Mouse (Mus musculus) kidney, embryonic 14.5 days (tissue): ENCODE measurements around the gene Themis. TPM values are rescaled to one million over a fixed set of nuclear protein-coding genes. Genes with fewer than 3 reads are reported as not detected.

Experiments
- ATAC-seq: fragments of 200-750 bp; cut with Nextera tagmentation; 2 replicates; pipeline ENCODE4 v1.8.0; 2017; ENCODE audit warnings: moderate number of reproducible peaks, mild to moderate bottlenecking, moderate TSS enrichment, moderate library complexity; ENCODE audit not compliant: low FRiP score, low TSS enrichment
- H3K27ac ChIP-seq: fragments of 300-500 bp; sonication (generic); 2 replicates; pipeline ENCODE4 v1.5.1; 2014; ENCODE audit warnings: low read depth, mild to moderate bottlenecking, low read length, moderate library complexity, mixed read lengths
- H3K27me3 ChIP-seq: fragments of 300-500 bp; sonication (generic); 2 replicates; pipeline ENCODE4 v1.6.1; 2014; ENCODE audit warnings: mild to moderate bottlenecking, low read length; ENCODE audit not compliant: control insufficient read depth, insufficient read depth
- H3K36me3 ChIP-seq: fragments of 300-500 bp; sonication (generic); 2 replicates; pipeline ENCODE4 v1.6.1; 2014; ENCODE audit warnings: low read length, mixed read lengths; ENCODE audit not compliant: control insufficient read depth, insufficient read depth
- H3K4me1 ChIP-seq: fragments of 300-500 bp; sonication (generic); 2 replicates; pipeline ENCODE4 v1.6.1; 2014; ENCODE audit warnings: low read length, mixed read lengths; ENCODE audit not compliant: control insufficient read depth, insufficient read depth
- H3K4me2 ChIP-seq: fragments of 300-500 bp; sonication (generic); replicated peaks from 2 replicates; pipeline ENCODE4 v1.6.1; 2014; ENCODE audit warnings: low read depth, mild to moderate bottlenecking, low read length
- H3K4me3 ChIP-seq: fragments of 300-500 bp; sonication (generic); 2 replicates; pipeline ENCODE4 v1.5.1; 2014; ENCODE audit warnings: mild to moderate bottlenecking, low read length
- H3K9ac ChIP-seq: fragments of 300-500 bp; sonication (generic); 2 replicates; pipeline ENCODE4 v1.6.1; 2014; ENCODE audit warnings: low read depth, mild to moderate bottlenecking, low read length, moderate library complexity
- H3K9me3 ChIP-seq: fragments of 300-500 bp; sonication (generic); 2 replicates; pipeline ENCODE4 v1.6.1; 2016; ENCODE audit warnings: low read length; ENCODE audit not compliant: control insufficient read depth
- WGBS: fragments of 180-500 bp; shearing (Covaris S2); extraction: QIAGEN DNeasy Blood & Tissue Kit; methylation state at CpG from one replicate; pipeline ENCODE4 v1.1.7; 2014; 5-methylcytosine and 5-hydroxymethylcytosine counted together
- polyA plus RNA-seq: library from polyadenylated mRNA; unstranded; fragments of >200 nt; fragmentation: Nextera tagmentation; extraction: Ambion mirVana; gene quantifications from 2 replicates; pipeline ENCODE4 v1.2.1, GENCODE M21; 2014

Themis gene
- polyA plus RNA-seq, 1 experiment from 2014 or later = not detected

GRCm38 (mm10) chr10:28746426-28746825 is 78.3 kb downstream of the Themis start:
- Histone ChIP-seq H3K9me3 (no peaks in the 10 kb centered on the region), H3K9ac (no peak overlapping the region), H3K4me3 (no peak overlapping the region), H3K4me1 (no peaks in the 10 kb centered on the region), H3K27ac (no peak overlapping the region), H3K27me3 (no peaks in the 10 kb centered on the region), H3K4me2 (no peak overlapping the region), H3K36me3 (no peaks in the 10 kb centered on the region)
- ATAC-seq = no peak

- H3K27ac ChIP-seq = no peak overlapping the region
- no peaks in the 10 kb centered on the region for H3K36me3 ChIP-seq
- no peaks in the 10 kb centered on the region for H3K27me3 ChIP-seq
- H3K4me1 ChIP-seq = no peaks in the 10 kb centered on the region
- no peak overlapping the region for H3K4me2 ChIP-seq
- WGBS = 71% methylated on average over 2 of the region's 2 CpGs
- H3K4me3 ChIP-seq = no peak overlapping the region
- ATAC-seq = no peak
- no peak overlapping the region for H3K9ac ChIP-seq
- no peaks in the 10 kb centered on the region for H3K9me3 ChIP-seq
Measured at GRCm38 (mm10) chr10:28753321-28753720, 85.2 kb downstream of the Themis start.

GRCm38 (mm10) chr10:28754927-28755326 is 86.8 kb downstream of the Themis start:
- no peaks in the 10 kb centered on the region for H3K9me3 ChIP-seq
- H3K27ac ChIP-seq = no peak overlapping the region
- no peaks in the 10 kb centered on the region for H3K27me3 ChIP-seq
- no peaks in the 10 kb centered on the region for H3K4me1 ChIP-seq
- H3K36me3 ChIP-seq = no peaks in the 10 kb centered on the region
- no peak overlapping the region for H3K4me2 ChIP-seq
- no peak overlapping the region for H3K9ac ChIP-seq
- no peak overlapping the region for H3K4me3 ChIP-seq
- ATAC-seq = no peak

- Histone ChIP-seq H3K4me2 (no peak overlapping the region), H3K27me3 (no peaks in the 10 kb centered on the region), H3K9ac (no peak overlapping the region), H3K4me1 (no peaks in the 10 kb centered on the region), H3K9me3 (no peaks in the 10 kb centered on the region), H3K36me3 (no peaks in the 10 kb centered on the region), H3K27ac (no peak overlapping the region), H3K4me3 (no peak overlapping the region)
- ATAC-seq = no peak
- 89% methylated on average over 5 of the region's 5 CpGs for whole genome bisulfite sequencing
Measured at GRCm38 (mm10) chr10:28776777-28777402, 108.7 kb downstream of the Themis start.

DNA sequence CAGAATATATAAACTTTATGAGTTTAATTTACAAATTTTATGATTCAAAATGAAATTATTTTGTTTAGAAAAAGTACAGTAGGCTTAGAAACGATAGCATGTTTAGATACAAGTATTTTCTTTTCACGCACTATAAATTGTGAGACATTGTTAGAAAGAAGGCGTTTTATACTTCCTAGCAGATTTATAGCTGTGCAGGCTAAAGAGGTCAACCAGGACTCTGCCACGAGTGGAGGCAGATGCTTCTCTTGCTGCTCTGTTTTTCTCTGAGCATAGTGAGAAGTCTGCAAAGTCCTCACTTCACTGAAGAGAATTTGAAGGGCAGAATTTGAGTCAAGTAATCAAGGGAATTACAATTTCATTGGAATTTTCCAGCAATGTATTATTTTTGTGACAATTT is 131.3 kb downstream of the Themis start:
- Histone ChIP-seq H3K27ac (no peak overlapping the region), H3K9ac (no peak overlapping the region), H3K4me3 (no peak overlapping the region), H3K9me3 (no peaks in the 10 kb centered on the region), H3K4me1 (no peaks in the 10 kb centered on the region), H3K4me2 (no peak overlapping the region), H3K36me3 (no peaks in the 10 kb centered on the region), H3K27me3 (no peaks in the 10 kb centered on the region)
- 20% methylated on average over 4 of the region's 4 CpGs for WGBS
- ATAC-seq = no peak

- no peaks in the 10 kb centered on the region for H3K4me1 ChIP-seq
- no peaks in the 10 kb centered on the region for H3K9me3 ChIP-seq
- H3K36me3 ChIP-seq = no peaks in the 10 kb centered on the region
- H3K4me2 ChIP-seq = no peak overlapping the region
- H3K27ac ChIP-seq = no peak overlapping the region
- H3K27me3 ChIP-seq = no peaks in the 10 kb centered on the region
- 73% methylated on average over 3 of the region's 3 CpGs for WGBS
- ATAC-seq = no peak
- H3K4me3 ChIP-seq = no peak overlapping the region
- no peak overlapping the region for H3K9ac ChIP-seq
Measured at GRCm38 (mm10) chr10:28805160-28805559, 137.0 kb downstream of the Themis start.

DNA sequence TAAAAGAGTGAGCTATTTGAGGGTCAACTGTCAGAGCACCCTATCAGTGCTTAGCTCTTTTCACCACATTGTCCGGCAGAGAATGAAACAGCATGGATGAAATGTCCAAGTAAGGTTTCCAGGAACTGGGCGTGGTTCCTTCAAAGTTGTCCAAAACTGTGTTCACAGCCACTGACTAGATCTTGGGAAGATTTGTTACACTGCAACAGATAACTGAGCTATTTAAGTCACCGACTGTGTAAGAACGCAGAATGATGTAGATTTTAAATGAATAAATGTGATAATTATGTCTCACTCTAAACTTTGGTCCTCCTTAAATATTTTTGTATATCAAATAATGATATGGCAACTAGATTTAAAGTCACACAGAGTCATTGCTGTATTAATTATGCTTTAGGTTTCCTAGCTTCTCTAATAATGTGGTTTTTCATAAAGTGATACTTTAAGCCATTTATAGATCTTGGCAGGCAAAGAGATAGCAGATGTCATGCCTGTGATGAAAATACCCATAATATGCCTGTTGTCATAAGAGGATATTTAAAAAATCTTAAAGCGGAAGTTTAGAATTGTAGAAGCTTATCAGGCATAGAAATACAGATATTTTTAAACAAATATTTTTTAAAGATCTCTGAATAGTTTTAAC is 143.9 kb downstream of the Themis start:
- H3K27me3 ChIP-seq = no peaks in the 10 kb centered on the region
- no peaks in the 10 kb centered on the region for H3K36me3 ChIP-seq
- no peak overlapping the region for H3K4me2 ChIP-seq
- H3K9me3 ChIP-seq = no peaks in the 10 kb centered on the region
- no peak overlapping the region for H3K9ac ChIP-seq
- H3K4me3 ChIP-seq = no peak overlapping the region
- no peak for ATAC-seq
- no peaks in the 10 kb centered on the region for H3K4me1 ChIP-seq
- WGBS = 91% methylated on average over 5 of the region's 5 CpGs
- H3K27ac ChIP-seq = no peak overlapping the region

GRCm38 (mm10) chr10:28812571-28812936 is 144.4 kb downstream of the Themis start:
- Histone ChIP-seq H3K9ac (no peak overlapping the region), H3K4me3 (no peak overlapping the region), H3K27me3 (no peaks in the 10 kb centered on the region), H3K27ac (no peak overlapping the region), H3K4me2 (no peak overlapping the region), H3K9me3 (no peaks in the 10 kb centered on the region), H3K36me3 (no peaks in the 10 kb centered on the region), H3K4me1 (no peaks in the 10 kb centered on the region)
- ATAC-seq = no peak

- H3K36me3 ChIP-seq = no peaks in the 10 kb centered on the region
- no peak for ATAC-seq
- no peak overlapping the region for H3K27ac ChIP-seq
- no peaks in the 10 kb centered on the region for H3K27me3 ChIP-seq
- H3K4me2 ChIP-seq = no peak overlapping the region
- WGBS = 76% methylated on average over 4 of the region's 4 CpGs
- no peak overlapping the region for H3K9ac ChIP-seq
- no peaks in the 10 kb centered on the region for H3K4me1 ChIP-seq
- H3K4me3 ChIP-seq = no peak overlapping the region
- H3K9me3 ChIP-seq = no peaks in the 10 kb centered on the region
Measured at GRCm38 (mm10) chr10:28816160-28816559, 148.0 kb downstream of the Themis start.
